8 mouse cellular contexts compared by ENCODE assay signal in genomic region chr14:56885986-56886593, GRCm38 (mm10). TPM values are rescaled to one million over a fixed set of nuclear protein-coding genes. Genes with fewer than 3 reads are reported as not detected.
A peak's percentile ranks its signal among the peaks of the same experiment; 100 is the strongest.
DNase-seq lines count a peak whose midpoint lies in the region; ATAC-seq and TF ChIP-seq lines count a peak whose summit lies in the region.
"Not testable (repeated sequence)": the region's sequence is repeated elsewhere in the genome, so short reads cannot be mapped to it uniquely, and the experiment has no call there.

No protein-coding gene starts in this region.

- H3K27ac ChIP-seq in hindbrain, embryonic 13.5 days = peak overlapping the region; percentile 93

- H3K9me3 ChIP-seq in hindbrain, embryonic 13.5 days = not testable (repeated sequence)

- POLR2A ChIA-PET in Patski (lab: Charles Lee) = not testable (repeated sequence)

- peak overlapping the region; percentile 76 for H3K9ac ChIP-seq in hindbrain, embryonic 13.5 days

- in situ Hi-C loops in Patski (cut with MboI; ENCODE audit: low pct_unique_long_range_greater_than_20kb) = not testable (repeated sequence)

- DNase-seq in Patski (ENCODE audit: low read depth, low spot score) = not testable (repeated sequence)
- DNase-seq in cerebellum, postnatal 14 days = peak; percentile 88 to 89
- peak; percentile 67 to 74 for DNase-seq in frontal cortex, postnatal 14 days (ENCODE audit: low spot score in 2 of 2)
- peak; percentile 76 to 79 for DNase-seq in layer of hippocampus, postnatal 36 days
- peak; percentile 67 for DNase-seq in lung, postnatal 25 days (ENCODE audit: low spot score)
- DNase-seq in retina, embryonic 14.5 days (ENCODE audit: low spot score) = peak; percentile 84
- DNase-seq in thymus, postnatal 36 days = peak; percentile 76 to 81

- CTCF ChIA-PET in Patski (lab: Charles Lee) = not testable (repeated sequence)

- peak overlapping the region; percentile 51 for H3K4me3 ChIP-seq in hindbrain, embryonic 13.5 days

- TF ChIP-seq CTCF in Patski (IDR thresholded peaks at IDR 0.05) = not testable (repeated sequence)

- H3K36me3 ChIP-seq in hindbrain, embryonic 13.5 days = not testable (repeated sequence)

- ATAC-seq in Patski = peak; percentile 92
- ATAC-seq in hindbrain, embryonic 13.5 days (ENCODE audit: low FRiP score) = peak; percentile 96

- H3K4me1 ChIP-seq in hindbrain, embryonic 13.5 days (replicated peaks) = peaks cover 27% of the 10 kb centered on the region

- H3K4me2 ChIP-seq in hindbrain, embryonic 13.5 days = peak overlapping the region; percentile 61

- under 1% methylated on average over 19 of the region's 69 CpGs for WGBS in hindbrain, embryonic 13.5 days

- H3K27me3 ChIP-seq in Patski; hindbrain, embryonic 13.5 days: not testable (repeated sequence)

RNA-seq across cellular contexts. Expression of gene Zmym2, which starts 0.4 kb away (rescaled TPM):
- polyA plus RNA-seq in Patski (2021) = 52.7 TPM
- polyA plus RNA-seq in hindbrain, embryonic 13.5 days (2015; fragmentation: Nextera tagmentation; extraction: Ambion mirVana) = 70.1 and 77.0 TPM in 2 replicates
- total RNA-seq in layer of hippocampus, postnatal 36 days (2021) = 100 to 1,000 TPM in 1 of 2 experiments, 10 to 100 TPM in 1; 95.1 to 101 TPM
